Mouse (Mus musculus): ENCODE measurements around the gene Slc26a6. TPM values are rescaled to one million over a fixed set of nuclear protein-coding genes. Genes with fewer than 3 reads are reported as not detected.

Gene Slc26a6
- polyA plus RNA-seq, 1 experiment, result 4.3 TPM

DNA sequence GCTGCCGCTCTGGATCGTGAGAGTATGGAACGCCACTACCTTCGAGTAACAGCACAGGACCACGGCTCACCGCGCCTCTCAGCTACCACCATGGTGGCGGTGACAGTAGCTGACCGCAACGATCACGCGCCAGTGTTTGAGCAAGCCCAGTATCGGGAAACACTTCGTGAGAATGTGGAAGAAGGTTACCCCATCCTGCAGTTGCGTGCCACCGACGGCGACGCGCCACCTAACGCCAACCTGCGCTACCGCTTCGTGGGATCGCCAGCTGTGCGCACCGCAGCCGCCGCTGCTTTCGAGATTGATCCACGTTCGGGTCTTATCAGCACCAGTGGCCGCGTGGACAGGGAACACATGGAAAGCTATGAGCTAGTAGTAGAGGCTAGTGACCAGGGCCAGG, 25.6 kb upstream of the Slc26a6 start:
- TF ChIP-seq USF1 (IDR thresholded peaks at IDR 0.05; ENCODE audit: low read depth) (no peak), MYOG (IDR thresholded peaks at IDR 0.05; ENCODE audit: control insufficient read depth, extremely low read depth, insufficient read length) (no peak), FOSL1 (IDR thresholded peaks at IDR 0.05; ENCODE audit: insufficient read depth, low read length, poor library complexity, severe bottlenecking) (no peak), CTCF (IDR thresholded peaks at IDR 0.05; ENCODE audit: control insufficient read depth, insufficient read depth, insufficient read length) (no peak), CEBPB (IDR thresholded peaks at IDR 0.05; ENCODE audit: low read depth) (no peak), MAX (IDR thresholded peaks at IDR 0.05) (no peak), MYOD1 (IDR thresholded peaks at IDR 0.05; ENCODE audit: control insufficient read depth, insufficient read length, low read depth) (no peak)
- H3K4me3 ChIP-seq (ENCODE audit: insufficient read depth, poor library complexity, severe bottlenecking), result no peak overlapping the region

DNA sequence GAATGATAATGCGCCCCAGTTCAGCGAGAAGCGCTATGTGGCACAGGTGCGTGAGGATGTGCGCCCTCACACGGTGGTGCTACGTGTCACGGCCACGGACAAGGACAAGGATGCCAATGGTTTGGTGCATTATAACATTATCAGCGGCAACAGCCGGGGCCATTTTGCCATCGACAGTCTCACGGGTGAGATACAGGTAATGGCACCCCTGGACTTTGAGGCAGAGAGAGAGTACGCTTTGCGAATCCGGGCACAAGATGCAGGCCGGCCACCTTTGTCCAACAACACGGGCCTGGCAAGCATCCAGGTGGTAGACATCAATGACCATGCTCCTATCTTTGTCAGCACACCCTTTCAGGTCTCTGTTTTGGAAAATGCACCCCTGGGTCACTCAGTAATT, 25.2 kb upstream of the Slc26a6 start:
- no peaks in the 10 kb centered on the region for H3K79me2 ChIP-seq (ENCODE audit: control insufficient read depth, insufficient read depth)
- no peak overlapping the region for H3ac ChIP-seq (ENCODE audit: control insufficient read depth, insufficient read length, low read depth)
- H3K79me3 ChIP-seq (ENCODE audit: low read depth), result no peaks in the 10 kb centered on the region
- H3K4me3 ChIP-seq (ENCODE audit: insufficient read depth, poor library complexity, severe bottlenecking), result no peak overlapping the region
- no peak for TF ChIP-seq USF1 (IDR thresholded peaks at IDR 0.05; ENCODE audit: low read depth)
- no peak for TF ChIP-seq MYOG (IDR thresholded peaks at IDR 0.05; ENCODE audit: control insufficient read depth, extremely low read depth, insufficient read length)
- TF ChIP-seq CTCF (IDR thresholded peaks at IDR 0.05; ENCODE audit: control insufficient read depth, insufficient read depth, insufficient read length), result no peak
- TF ChIP-seq FOSL1 (IDR thresholded peaks at IDR 0.05; ENCODE audit: insufficient read depth, low read length, poor library complexity, severe bottlenecking), result no peak
- TF ChIP-seq CEBPB (IDR thresholded peaks at IDR 0.05; ENCODE audit: low read depth), result no peak
- no peak for TF ChIP-seq MAX (IDR thresholded peaks at IDR 0.05)
- TF ChIP-seq MYOD1 (IDR thresholded peaks at IDR 0.05; ENCODE audit: control insufficient read depth, insufficient read length, low read depth), result no peak
- no peaks in the 10 kb centered on the region for H3K36me3 ChIP-seq (ENCODE audit: control insufficient read depth, insufficient read depth)
- H3K27me3 ChIP-seq (ENCODE audit: control insufficient read depth, insufficient read depth, insufficient read length), result peaks cover 76% of the 10 kb centered on the region

More for the DNA sequence above, 25.6 kb upstream of the Slc26a6 start:
- no peaks in the 10 kb centered on the region for H3K36me3 ChIP-seq (ENCODE audit: control insufficient read depth, insufficient read depth)
- H3K27me3 ChIP-seq (ENCODE audit: control insufficient read depth, insufficient read depth, insufficient read length), result peaks cover 79% of the 10 kb centered on the region
- H3ac ChIP-seq (ENCODE audit: control insufficient read depth, insufficient read length, low read depth), result no peak overlapping the region
- no peaks in the 10 kb centered on the region for H3K79me3 ChIP-seq (ENCODE audit: low read depth)
- no peaks in the 10 kb centered on the region for H3K79me2 ChIP-seq (ENCODE audit: control insufficient read depth, insufficient read depth)

DNA sequence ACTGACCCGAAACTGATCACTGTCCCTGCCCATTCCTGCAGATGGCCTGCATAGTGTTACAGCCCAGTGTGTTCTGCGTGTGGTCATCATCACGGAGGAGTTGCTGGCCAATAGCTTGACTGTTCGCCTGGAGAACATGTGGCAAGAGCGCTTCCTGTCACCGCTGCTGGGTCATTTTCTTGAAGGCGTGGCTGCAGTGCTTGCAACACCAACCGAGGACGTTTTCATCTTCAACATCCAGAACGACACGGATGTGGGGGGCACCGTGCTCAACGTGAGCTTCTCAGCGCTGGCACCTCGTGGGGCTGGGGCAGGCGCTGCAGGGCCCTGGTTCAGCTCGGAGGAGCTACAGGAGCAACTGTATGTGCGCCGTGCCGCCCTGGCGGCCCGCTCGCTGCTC, 21.4 kb upstream of the Slc26a6 start:
- H3K36me3 ChIP-seq (ENCODE audit: control insufficient read depth, insufficient read depth), result no peaks in the 10 kb centered on the region
- peaks cover 70% of the 10 kb centered on the region for H3K27me3 ChIP-seq (ENCODE audit: control insufficient read depth, insufficient read depth, insufficient read length)
- no peak overlapping the region for H3K4me3 ChIP-seq (ENCODE audit: insufficient read depth, poor library complexity, severe bottlenecking)
- H3K79me2 ChIP-seq (ENCODE audit: control insufficient read depth, insufficient read depth), result no peaks in the 10 kb centered on the region
- peak overlapping the region; percentile 0 for H3ac ChIP-seq (ENCODE audit: control insufficient read depth, insufficient read length, low read depth)
- TF ChIP-seq MAX (IDR thresholded peaks at IDR 0.05) (no peak), CTCF (IDR thresholded peaks at IDR 0.05; ENCODE audit: control insufficient read depth, insufficient read depth, insufficient read length) (no peak), FOSL1 (IDR thresholded peaks at IDR 0.05; ENCODE audit: insufficient read depth, low read length, poor library complexity, severe bottlenecking) (no peak), USF1 (IDR thresholded peaks at IDR 0.05; ENCODE audit: low read depth) (no peak), CEBPB (IDR thresholded peaks at IDR 0.05; ENCODE audit: low read depth) (no peak), MYOD1 (IDR thresholded peaks at IDR 0.05; ENCODE audit: control insufficient read depth, insufficient read length, low read depth) (no peak), MYOG (IDR thresholded peaks at IDR 0.05; ENCODE audit: control insufficient read depth, extremely low read depth, insufficient read length) (no peak)
- no peaks in the 10 kb centered on the region for H3K79me3 ChIP-seq (ENCODE audit: low read depth)

DNA sequence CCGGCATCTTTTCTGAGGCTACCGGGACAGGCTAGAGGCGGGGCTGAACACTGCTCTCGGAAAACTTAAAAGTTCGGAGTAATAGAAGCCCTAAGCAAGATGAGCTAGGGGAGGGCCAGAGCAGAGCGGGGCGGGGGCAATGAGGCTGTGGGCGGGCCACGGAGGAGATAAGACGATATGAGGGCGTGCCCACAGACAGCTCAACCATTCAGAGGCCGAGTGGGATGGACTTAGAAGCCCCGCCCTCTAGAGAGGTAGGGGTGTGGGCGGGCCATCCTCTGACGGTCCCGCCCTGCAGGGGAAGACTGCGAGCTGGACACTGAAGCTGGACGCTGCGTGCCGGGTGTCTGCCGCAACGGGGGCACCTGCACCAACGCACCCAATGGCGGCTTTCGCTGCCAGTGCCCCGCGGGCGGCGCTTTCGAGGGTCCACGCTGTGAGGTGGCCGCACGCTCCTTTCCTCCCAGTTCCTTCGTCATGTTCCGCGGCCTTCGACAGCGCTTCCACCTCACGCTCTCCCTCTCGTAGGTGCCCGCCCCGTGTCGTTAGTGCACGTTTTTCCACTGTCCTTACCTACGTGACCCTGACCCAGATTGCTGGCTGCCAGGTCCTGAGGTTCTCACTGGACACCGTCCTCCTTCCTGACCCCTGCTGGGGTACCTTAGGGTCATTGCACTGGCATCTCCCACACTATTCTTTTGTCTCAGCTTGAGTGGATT, 20.5 kb upstream of the Slc26a6 start:
- Histone ChIP-seq H3ac (ENCODE audit: control insufficient read depth, insufficient read length, low read depth) (no peak overlapping the region), H3K79me3 (ENCODE audit: low read depth) (no peaks in the 10 kb centered on the region), H3K79me2 (ENCODE audit: control insufficient read depth, insufficient read depth) (no peaks in the 10 kb centered on the region), H3K36me3 (ENCODE audit: control insufficient read depth, insufficient read depth) (no peaks in the 10 kb centered on the region), H3K4me3 (ENCODE audit: insufficient read depth, poor library complexity, severe bottlenecking) (peak overlapping the region; percentile 14), H3K27me3 (ENCODE audit: control insufficient read depth, insufficient read depth, insufficient read length) (peaks cover 72% of the 10 kb centered on the region)
- TF ChIP-seq MAX (IDR thresholded peaks at IDR 0.05), result no peak
- no peak for TF ChIP-seq MYOD1 (IDR thresholded peaks at IDR 0.05; ENCODE audit: control insufficient read depth, insufficient read length, low read depth)
- TF ChIP-seq USF1 (IDR thresholded peaks at IDR 0.05; ENCODE audit: low read depth), result no peak
- no peak for TF ChIP-seq FOSL1 (IDR thresholded peaks at IDR 0.05; ENCODE audit: insufficient read depth, low read length, poor library complexity, severe bottlenecking)
- no peak for TF ChIP-seq CEBPB (IDR thresholded peaks at IDR 0.05; ENCODE audit: low read depth)
- no peak for TF ChIP-seq MYOG (IDR thresholded peaks at IDR 0.05; ENCODE audit: control insufficient read depth, extremely low read depth, insufficient read length)
- TF ChIP-seq CTCF (IDR thresholded peaks at IDR 0.05; ENCODE audit: control insufficient read depth, insufficient read depth, insufficient read length), result no peak

DNA sequence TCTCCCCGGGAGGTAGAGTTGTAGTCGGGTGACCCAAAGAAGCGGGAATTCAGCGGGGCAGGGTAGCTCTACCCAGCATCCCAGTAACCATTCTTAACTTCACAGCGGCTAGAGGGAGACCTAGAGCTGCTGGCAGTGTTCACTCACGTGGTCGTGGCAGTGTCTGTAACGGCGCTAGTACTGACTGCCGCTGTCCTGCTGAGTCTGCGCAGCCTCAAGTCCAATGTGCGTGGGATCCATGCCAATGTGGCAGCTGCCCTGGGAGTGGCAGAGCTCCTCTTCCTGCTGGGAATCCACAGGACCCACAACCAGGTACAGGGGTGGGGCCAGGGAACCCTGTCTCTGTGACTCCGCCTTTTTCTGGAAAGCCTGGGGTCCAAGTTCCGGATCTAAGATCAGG, 10.1 kb upstream of the Slc26a6 start:
- Histone ChIP-seq H3K27me3 (ENCODE audit: control insufficient read depth, insufficient read depth, insufficient read length) (peaks cover 32% of the 10 kb centered on the region), H3ac (ENCODE audit: control insufficient read depth, insufficient read length, low read depth) (no peak overlapping the region), H3K79me2 (ENCODE audit: control insufficient read depth, insufficient read depth) (no peaks in the 10 kb centered on the region), H3K36me3 (ENCODE audit: control insufficient read depth, insufficient read depth) (no peaks in the 10 kb centered on the region), H3K79me3 (ENCODE audit: low read depth) (no peaks in the 10 kb centered on the region), H3K4me3 (ENCODE audit: insufficient read depth, poor library complexity, severe bottlenecking) (no peak overlapping the region)
- TF ChIP-seq MYOG (IDR thresholded peaks at IDR 0.05; ENCODE audit: control insufficient read depth, extremely low read depth, insufficient read length) (no peak), CEBPB (IDR thresholded peaks at IDR 0.05; ENCODE audit: low read depth) (no peak), MAX (IDR thresholded peaks at IDR 0.05) (no peak), CTCF (IDR thresholded peaks at IDR 0.05; ENCODE audit: control insufficient read depth, insufficient read depth, insufficient read length) (peak; percentile 20), MYOD1 (IDR thresholded peaks at IDR 0.05; ENCODE audit: control insufficient read depth, insufficient read length, low read depth) (no peak), FOSL1 (IDR thresholded peaks at IDR 0.05; ENCODE audit: insufficient read depth, low read length, poor library complexity, severe bottlenecking) (no peak), USF1 (IDR thresholded peaks at IDR 0.05; ENCODE audit: low read depth) (no peak)
